Mouse (Mus musculus): ENCODE data around the gene Scgb2b3. TPM values are rescaled to one million over a fixed set of nuclear protein-coding genes. Genes with fewer than 3 reads are reported as not detected.

Gene Scgb2b3
- polyA plus RNA-seq (2016; fragmentation: Nextera tagmentation; extraction: Ambion mirVana) = not detected in 2 replicates

DNA sequence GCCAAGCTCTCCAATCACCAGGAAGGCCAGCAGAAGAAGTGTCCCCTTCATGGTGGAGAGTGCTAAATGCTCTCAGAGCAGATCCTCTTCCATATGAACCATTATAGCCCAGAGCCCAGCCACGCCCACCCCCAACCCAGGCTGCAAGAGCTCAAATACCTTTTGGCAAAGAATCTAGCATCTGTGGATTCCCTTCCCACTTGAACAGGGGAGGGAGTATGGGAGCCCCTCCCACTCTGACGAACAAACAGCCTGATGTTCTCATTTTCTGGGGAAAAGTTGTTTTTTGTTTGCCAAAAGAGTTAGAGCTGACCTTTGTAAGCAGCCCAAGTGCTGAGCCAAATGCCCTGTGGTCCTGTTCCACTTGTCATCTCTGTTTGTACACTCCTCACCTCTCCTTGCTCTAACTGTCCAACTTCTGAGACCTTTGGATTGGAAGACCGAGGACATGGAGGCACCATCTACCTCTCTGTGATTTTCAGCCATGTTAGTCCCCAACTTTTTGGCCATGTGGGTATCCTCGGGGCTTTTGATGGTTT is at the start of gene Scgb2b3:
Scgb2b3 (minus strand) TSS at position 51 of the 539 bp plus-strand sequence.
- Histone ChIP-seq H3K9ac (no peak within 1 kb of the TSS), H3K27me3 (no peaks in the 10 kb centered on the region), H3K9me3 (peaks cover 34% of the 10 kb centered on the region; the same call in 1 of the 2 replicates), H3K36me3 (no peaks in the 10 kb centered on the region), H3K27ac (no peak within 1 kb of the TSS), H3K4me2 (replicated peaks) (no peak within 1 kb of the TSS), H3K4me1 (no peaks in the 10 kb centered on the region), H3K4me3 (no peak within 1 kb of the TSS)
- no peak for ATAC-seq (ENCODE audit: insufficient number of reproducible peaks, insufficient read depth, low FRiP score, low TSS enrichment)
- 67% methylated on average over 4 of the region's 4 CpGs for WGBS

- Histone ChIP-seq H3K4me3 (no peak within 1 kb of the TSS), H3K9me3 (peaks cover 12% of the 10 kb centered on the region)
These were observed 13.4 kb upstream of the Scgb2b3 start, which contains the start of gene Scgb1b3 for GRCm38 (mm10) chr7:31375292-31375691. Gene Scgb1b3 (plus strand): TSS chr7:31375592.

More at GRCm38 (mm10) chr7:31375292-31375691, 13.4 kb upstream of the Scgb2b3 start, which contains the start of gene Scgb1b3:
- H3K36me3 ChIP-seq = no peaks in the 10 kb centered on the region
- no peak within 1 kb of the TSS for H3K9ac ChIP-seq
- 70% methylated on average over 3 of the region's 3 CpGs for WGBS
- no peak within 1 kb of the TSS for H3K4me2 ChIP-seq (replicated peaks)
- no peaks in the 10 kb centered on the region for H3K27me3 ChIP-seq
- no peak within 1 kb of the TSS for H3K27ac ChIP-seq
- H3K4me1 ChIP-seq = no peaks in the 10 kb centered on the region
- ATAC-seq (ENCODE audit: insufficient number of reproducible peaks, insufficient read depth, low FRiP score, low TSS enrichment) = no peak

Other genes starting within 250 kb of the Scgb2b3 start
- 3.7 and 4.2 TPM in 2 replicates for gene Hpn, start 246.8 kb downstream of the Scgb2b3 start, polyA plus RNA-seq (2016; fragmentation: Nextera tagmentation; extraction: Ambion mirVana)
- gene Scn1b, start 235.1 kb downstream of the Scgb2b3 start, polyA plus RNA-seq (2016; fragmentation: Nextera tagmentation; extraction: Ambion mirVana) = 4.5 and 5.1 TPM in 2 replicates
- 97.4 and 109 TPM in 2 replicates for gene Gramd1a, start 206.2 kb downstream of the Scgb2b3 start, polyA plus RNA-seq (2016; fragmentation: Nextera tagmentation; extraction: Ambion mirVana)
- not detected in 2 replicates for gene Scgb2b2, start 71.6 kb downstream of the Scgb2b3 start, polyA plus RNA-seq (2016; fragmentation: Nextera tagmentation; extraction: Ambion mirVana)
- gene Scgb1b2, start 70.3 kb downstream of the Scgb2b3 start, polyA plus RNA-seq (2016; fragmentation: Nextera tagmentation; extraction: Ambion mirVana) = not detected in 2 replicates
- gene Scgb1b3, start 13.5 kb upstream of the Scgb2b3 start, polyA plus RNA-seq (2016; fragmentation: Nextera tagmentation; extraction: Ambion mirVana) = not detected in 2 replicates